Mouse (Mus musculus) liver, adult 2 months (tissue): ENCODE results near the gene Gm27029.

ENCODE experiments used
- CTCF ChIP-seq: fragments of 200-500 bp; IDR thresholded peaks from 2 replicates; pipeline ENCODE4 v1.5.1; 2011; ENCODE audit warnings: low read depth, low read length, control low read depth
- POLR2A ChIP-seq: fragments of 200-500 bp; IDR thresholded peaks from 2 replicates; pipeline ENCODE4 v1.6.1; 2011; ENCODE audit warnings: low read length, control low read depth; ENCODE audit not compliant: insufficient read depth; ENCODE audit errors: extremely low read depth

GRCm38 (mm10) chr11:101446319-101446718, 21.7 kb upstream of the Gm27029 start:
- TF ChIP-seq CTCF (no peak), POLR2A (no peak)
